Mouse (Mus musculus) heart, postnatal 0 days (tissue): ENCODE data around the gene Il1a.

Experiments
- CTCF ChIP-seq: IDR thresholded peaks from 2 replicates; pipeline ENCODE4 v1.5.1; 2016; ENCODE audit warnings: antibody characterized with exemption, control low read depth, low read depth
- EP300 ChIP-seq: IDR thresholded peaks from 2 replicates; pipeline ENCODE4 v1.6.1; 2016; ENCODE audit warnings: antibody characterized with exemption, low read depth

GRCm38 (mm10) chr2:129306020-129306419, 3.8 kb downstream of the Il1a start:
- no peak for TF ChIP-seq CTCF
- TF ChIP-seq EP300: no peak
